Mouse (Mus musculus) hindbrain, embryonic 14.5 days (tissue): ENCODE data around the gene Crhr2. TPM values are rescaled to one million over a fixed set of nuclear protein-coding genes. Genes with fewer than 3 reads are reported as not detected.

Source experiments
- ATAC-seq: fragments of 200-750 bp; cut with Nextera tagmentation; 2 replicates; pipeline ENCODE4 v1.8.0; 2017; ENCODE audit warnings: moderate number of reproducible peaks, mild to moderate bottlenecking, moderate TSS enrichment, moderate library complexity; ENCODE audit not compliant: low FRiP score
- DNase-seq: peaks from one replicate; pipeline ENCODE4 v3.0.0-alpha.2; 2015; ENCODE audit warnings: low spot score
- H3K27ac ChIP-seq: fragments of 300-500 bp; sonication (generic); 2 replicates; pipeline ENCODE4 v1.5.1; 2014; ENCODE audit warnings: mild to moderate bottlenecking, moderate library complexity
- H3K27me3 ChIP-seq: fragments of 300-500 bp; sonication (generic); 2 replicates; pipeline ENCODE4 v1.6.1; 2014; ENCODE audit warnings: mild to moderate bottlenecking, low read length, mixed read lengths; ENCODE audit not compliant: control insufficient read depth, insufficient read depth
- H3K36me3 ChIP-seq: fragments of 300-500 bp; sonication (generic); replicated peaks from 2 replicates; pipeline ENCODE4 v1.6.1; 2014; ENCODE audit not compliant: control insufficient read depth, insufficient read depth
- H3K4me1 ChIP-seq: fragments of 300-500 bp; sonication (generic); replicated peaks from 2 replicates; pipeline ENCODE4 v1.6.1; 2014; ENCODE audit warnings: antibody characterized with exemption, low read length, mixed read lengths; ENCODE audit not compliant: control insufficient read depth, insufficient read depth
- H3K4me2 ChIP-seq: fragments of 300-500 bp; sonication (generic); replicated peaks from 2 replicates; pipeline ENCODE4 v1.6.1; 2014; ENCODE audit warnings: mild to moderate bottlenecking, moderate library complexity
- H3K4me3 ChIP-seq: fragments of 300-500 bp; sonication (generic); replicated peaks from 2 replicates; pipeline ENCODE4 v1.5.1; 2014; ENCODE audit warnings: mild to moderate bottlenecking, low read length
- H3K9ac ChIP-seq: fragments of 300-500 bp; sonication (generic); 2 replicates; pipeline ENCODE4 v1.6.1; 2014
- H3K9me3 ChIP-seq: fragments of 300-500 bp; sonication (generic); 2 replicates; pipeline ENCODE4 v1.6.1; 2016; ENCODE audit warnings: low read length; ENCODE audit not compliant: control insufficient read depth
- WGBS: fragments of 180-500 bp; shearing (Covaris S2); extraction: QIAGEN DNeasy Blood & Tissue Kit; methylation state at CpG from one replicate; pipeline ENCODE4 v1.1.7; 2014; 5-methylcytosine and 5-hydroxymethylcytosine counted together
- polyA plus RNA-seq: library from polyadenylated mRNA; unstranded; fragments of >200 nt; fragmentation: Nextera tagmentation; extraction: Ambion mirVana; gene quantifications from 2 replicates; pipeline ENCODE4 v1.2.1, GENCODE M21; 2014

Crhr2 gene
- polyA plus RNA-seq, 1 experiment from 2014 or later, result 1.3 TPM

DNA sequence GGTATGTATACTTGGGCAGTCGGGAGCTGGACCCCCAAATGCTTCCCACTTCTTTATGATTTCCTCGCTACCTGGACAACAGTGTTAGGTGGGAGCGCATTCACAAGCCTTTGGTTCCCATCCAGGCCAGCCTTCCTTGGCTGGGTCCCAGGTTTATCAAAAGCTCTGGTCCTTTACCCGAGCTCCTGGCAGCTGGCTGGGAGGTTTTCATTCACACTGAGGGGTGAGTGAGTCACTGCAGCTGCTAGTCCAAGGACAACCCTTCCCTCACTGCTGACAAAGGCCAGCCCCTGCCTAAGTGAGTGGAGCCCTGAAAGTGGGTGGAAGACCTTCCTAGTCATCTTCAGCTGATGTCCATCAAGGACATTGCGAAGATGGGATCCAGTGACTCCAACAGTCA lies 34.8 kb downstream of the Crhr2 start:
- no peak overlapping the region for H3K9ac ChIP-seq
- no peaks in the 10 kb centered on the region for H3K27me3 ChIP-seq
- DNase-seq, result no peak
- no peaks in the 10 kb centered on the region for H3K36me3 ChIP-seq
- no peak overlapping the region for H3K4me2 ChIP-seq
- H3K27ac ChIP-seq, result no peak overlapping the region
- H3K4me1 ChIP-seq, result no peaks in the 10 kb centered on the region
- H3K9me3 ChIP-seq, result no peaks in the 10 kb centered on the region
- no peak for ATAC-seq
- 67% methylated on average over 5 of the region's 5 CpGs for WGBS
- no peak overlapping the region for H3K4me3 ChIP-seq

- Histone ChIP-seq H3K9ac (no peak overlapping the region), H3K27ac (no peak overlapping the region), H3K4me2 (no peak overlapping the region), H3K9me3 (no peaks in the 10 kb centered on the region), H3K4me3 (no peak overlapping the region), H3K36me3 (no peaks in the 10 kb centered on the region), H3K27me3 (no peaks in the 10 kb centered on the region), H3K4me1 (no peaks in the 10 kb centered on the region)
- 61% methylated on average over 6 of the region's 6 CpGs for WGBS
- ATAC-seq, result peak; percentile 27; the same call in 1 of the 2 replicates
- no peak for DNase-seq
Observed at GRCm38 (mm10) chr6:55093431-55094146, 39.2 kb downstream of the Crhr2 start.

- DNase-seq, result no peak
- no peak overlapping the region for H3K4me2 ChIP-seq
- no peak overlapping the region for H3K9ac ChIP-seq
- H3K36me3 ChIP-seq, result no peaks in the 10 kb centered on the region
- WGBS, result 96% methylated on average over 9 of the region's 9 CpGs
- H3K9me3 ChIP-seq, result no peaks in the 10 kb centered on the region
- no peak overlapping the region for H3K27ac ChIP-seq
- no peak overlapping the region for H3K4me3 ChIP-seq
- no peaks in the 10 kb centered on the region for H3K27me3 ChIP-seq
- H3K4me1 ChIP-seq, result no peaks in the 10 kb centered on the region
- no peak for ATAC-seq
Observed at GRCm38 (mm10) chr6:55091396-55091795, 41.4 kb downstream of the Crhr2 start.

DNA sequence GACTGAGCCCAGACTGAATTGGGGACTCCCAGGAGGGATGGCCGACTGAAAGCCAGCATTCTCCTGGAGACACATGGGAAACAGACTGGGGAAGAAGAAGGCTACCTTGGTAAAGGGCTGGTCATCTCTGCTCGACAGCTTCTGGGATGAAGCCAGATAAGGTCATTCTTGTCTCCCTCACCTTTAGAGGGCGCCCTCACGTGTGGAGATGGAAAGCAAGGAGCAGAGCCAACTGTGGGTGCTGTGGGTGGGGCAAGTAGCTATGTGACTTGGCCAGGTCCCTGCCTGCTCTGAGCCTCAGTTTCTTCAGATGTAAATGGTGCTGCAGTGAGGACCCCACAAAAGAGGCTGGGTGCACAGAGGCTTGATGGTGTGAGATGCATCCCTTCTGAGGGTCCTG lies 42.2 kb downstream of the Crhr2 start:
- WGBS, result 41% methylated on average over 4 of the region's 4 CpGs
- no peak for ATAC-seq

GRCm38 (mm10) chr6:55087355-55087754 lies 45.5 kb downstream of the Crhr2 start:
- Histone ChIP-seq H3K36me3 (no peaks in the 10 kb centered on the region), H3K27me3 (no peaks in the 10 kb centered on the region), H3K9me3 (no peaks in the 10 kb centered on the region), H3K4me3 (no peak overlapping the region), H3K9ac (no peak overlapping the region), H3K27ac (no peak overlapping the region), H3K4me2 (no peak overlapping the region), H3K4me1 (no peaks in the 10 kb centered on the region)
- DNase-seq (no peak), ATAC-seq (no peak)
- 59% methylated on average over 4 of the region's 4 CpGs for WGBS

More for the DNA sequence above, 42.2 kb downstream of the Crhr2 start:
- no peaks in the 10 kb centered on the region for H3K27me3 ChIP-seq
- H3K27ac ChIP-seq, result no peak overlapping the region
- no peaks in the 10 kb centered on the region for H3K9me3 ChIP-seq
- H3K4me1 ChIP-seq, result no peaks in the 10 kb centered on the region
- no peaks in the 10 kb centered on the region for H3K36me3 ChIP-seq
- no peak overlapping the region for H3K4me2 ChIP-seq
- H3K9ac ChIP-seq, result no peak overlapping the region
- no peak for DNase-seq
- H3K4me3 ChIP-seq, result no peak overlapping the region

DNA sequence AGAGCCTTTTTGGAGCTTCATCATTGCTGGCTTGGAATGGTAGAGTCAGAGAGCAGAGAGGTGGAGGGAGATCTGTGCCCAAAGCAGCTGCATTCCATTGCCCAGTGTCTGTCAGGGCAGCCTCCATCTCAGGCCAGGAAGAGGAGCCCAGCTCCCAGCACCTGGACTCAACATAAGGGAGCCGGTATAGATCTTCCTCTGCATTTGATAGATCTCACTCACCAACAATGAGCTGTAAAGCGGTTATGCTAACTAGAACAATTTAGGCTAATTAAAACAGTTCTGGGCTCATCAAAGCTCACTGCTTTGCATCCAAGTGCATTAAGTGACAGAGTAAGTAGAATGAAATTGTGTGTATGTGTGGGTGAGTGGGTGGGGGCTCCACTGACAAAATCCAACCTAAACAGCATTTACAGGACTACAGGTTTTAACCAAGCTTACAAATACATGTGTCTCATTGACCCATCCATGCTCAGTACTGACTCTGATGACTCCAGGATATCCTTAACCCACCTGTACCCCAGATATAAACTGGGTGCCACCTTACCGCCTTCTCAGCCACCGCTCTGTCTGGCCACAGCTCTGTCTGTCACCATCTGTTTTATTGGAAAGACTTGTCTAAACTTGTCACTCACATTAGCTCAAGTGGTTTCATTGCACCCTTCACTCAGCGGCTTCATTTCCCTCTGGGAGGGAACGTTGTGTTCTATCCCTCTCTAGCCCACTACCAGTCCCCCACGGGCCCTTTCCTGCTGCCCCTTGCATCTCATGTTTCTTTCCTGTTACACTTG lies 50.4 kb downstream of the Crhr2 start:
- peak; percentile 35; the same call in 1 of the 2 replicates for ATAC-seq
- 83% methylated on average over 7 of the region's 7 CpGs for whole genome bisulfite sequencing
- no peak for DNase-seq

DNA sequence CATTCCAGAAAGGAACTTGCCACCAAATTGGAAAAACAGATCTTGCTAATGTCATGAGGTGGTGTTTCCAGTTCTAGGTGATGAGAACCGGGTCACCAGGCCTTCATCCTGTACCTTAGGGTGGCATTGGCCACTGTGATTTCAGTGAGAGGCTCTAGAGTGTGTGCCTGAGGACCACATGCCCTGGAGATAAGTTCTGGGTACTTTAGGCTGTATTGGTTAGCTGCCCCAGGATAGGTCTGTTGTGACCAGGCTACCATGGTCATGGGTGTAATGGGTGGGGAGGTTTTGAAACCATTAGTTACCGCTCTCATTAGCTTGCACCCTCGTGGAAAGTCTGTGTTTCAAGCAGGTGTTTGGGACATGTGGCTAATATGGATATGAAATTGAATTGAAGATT lies 51.4 kb downstream of the Crhr2 start:
- no peak for DNase-seq
- no peak overlapping the region for H3K4me2 ChIP-seq
- no peaks in the 10 kb centered on the region for H3K9me3 ChIP-seq
- H3K36me3 ChIP-seq, result peaks cover 53% of the 10 kb centered on the region
- H3K4me1 ChIP-seq, result no peaks in the 10 kb centered on the region
- H3K9ac ChIP-seq, result no peak overlapping the region
- no peak for ATAC-seq
- 96% methylated on average over 3 of the region's 3 CpGs for WGBS
- H3K27ac ChIP-seq, result no peak overlapping the region
- no peak overlapping the region for H3K4me3 ChIP-seq
- H3K27me3 ChIP-seq, result no peaks in the 10 kb centered on the region

More for the DNA sequence above, 50.4 kb downstream of the Crhr2 start:
- Histone ChIP-seq H3K4me3 (no peak overlapping the region), H3K9me3 (no peaks in the 10 kb centered on the region), H3K27ac (no peak overlapping the region), H3K9ac (no peak overlapping the region), H3K4me1 (no peaks in the 10 kb centered on the region), H3K4me2 (no peak overlapping the region), H3K36me3 (peaks cover 42% of the 10 kb centered on the region), H3K27me3 (no peaks in the 10 kb centered on the region)

- H3K36me3 ChIP-seq, result peaks cover 97% of the 10 kb centered on the region
- H3K4me1 ChIP-seq, result no peaks in the 10 kb centered on the region
- no peak overlapping the region for H3K4me3 ChIP-seq
- ATAC-seq (no peak), DNase-seq (no peak)
- no peaks in the 10 kb centered on the region for H3K9me3 ChIP-seq
- H3K27me3 ChIP-seq, result no peaks in the 10 kb centered on the region
- 89% methylated on average over 4 of the region's 4 CpGs for WGBS
- H3K4me2 ChIP-seq, result no peak overlapping the region
- H3K9ac ChIP-seq, result no peak overlapping the region
- no peak overlapping the region for H3K27ac ChIP-seq
Observed at GRCm38 (mm10) chr6:55076561-55077255, 56.1 kb downstream of the Crhr2 start.

DNA sequence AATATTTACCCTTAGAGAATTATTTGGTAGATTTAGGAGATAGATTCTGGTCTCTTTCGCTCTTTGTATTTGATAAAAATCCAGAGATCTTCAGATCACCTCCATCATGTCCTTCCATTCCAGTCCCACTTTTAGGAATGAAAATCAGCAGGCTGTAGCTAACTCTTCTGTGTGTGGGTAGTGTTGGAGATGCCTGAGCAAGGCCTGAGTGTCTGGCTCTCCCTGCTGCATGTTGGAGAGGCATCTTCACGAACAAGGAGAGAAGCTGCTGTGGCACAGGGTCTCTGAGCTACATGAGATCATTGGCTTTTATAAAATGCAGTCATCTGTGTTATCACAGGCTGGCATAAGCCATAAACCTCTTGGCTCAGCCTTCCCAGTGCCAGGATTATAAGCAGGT lies 66.9 kb downstream of the Crhr2 start:
- H3K27ac ChIP-seq, result no peak overlapping the region
- no peak overlapping the region for H3K4me2 ChIP-seq
- no peak overlapping the region for H3K9ac ChIP-seq
- peaks cover 86% of the 10 kb centered on the region for H3K36me3 ChIP-seq
- no peaks in the 10 kb centered on the region for H3K4me1 ChIP-seq
- 92% methylated on average over 2 of the region's 2 CpGs for WGBS
- no peaks in the 10 kb centered on the region for H3K9me3 ChIP-seq
- DNase-seq (no peak), ATAC-seq (no peak)
- no peak overlapping the region for H3K4me3 ChIP-seq
- no peaks in the 10 kb centered on the region for H3K27me3 ChIP-seq
